8 mouse cellular contexts compared by ENCODE assay signal in the genomic region with DNA sequence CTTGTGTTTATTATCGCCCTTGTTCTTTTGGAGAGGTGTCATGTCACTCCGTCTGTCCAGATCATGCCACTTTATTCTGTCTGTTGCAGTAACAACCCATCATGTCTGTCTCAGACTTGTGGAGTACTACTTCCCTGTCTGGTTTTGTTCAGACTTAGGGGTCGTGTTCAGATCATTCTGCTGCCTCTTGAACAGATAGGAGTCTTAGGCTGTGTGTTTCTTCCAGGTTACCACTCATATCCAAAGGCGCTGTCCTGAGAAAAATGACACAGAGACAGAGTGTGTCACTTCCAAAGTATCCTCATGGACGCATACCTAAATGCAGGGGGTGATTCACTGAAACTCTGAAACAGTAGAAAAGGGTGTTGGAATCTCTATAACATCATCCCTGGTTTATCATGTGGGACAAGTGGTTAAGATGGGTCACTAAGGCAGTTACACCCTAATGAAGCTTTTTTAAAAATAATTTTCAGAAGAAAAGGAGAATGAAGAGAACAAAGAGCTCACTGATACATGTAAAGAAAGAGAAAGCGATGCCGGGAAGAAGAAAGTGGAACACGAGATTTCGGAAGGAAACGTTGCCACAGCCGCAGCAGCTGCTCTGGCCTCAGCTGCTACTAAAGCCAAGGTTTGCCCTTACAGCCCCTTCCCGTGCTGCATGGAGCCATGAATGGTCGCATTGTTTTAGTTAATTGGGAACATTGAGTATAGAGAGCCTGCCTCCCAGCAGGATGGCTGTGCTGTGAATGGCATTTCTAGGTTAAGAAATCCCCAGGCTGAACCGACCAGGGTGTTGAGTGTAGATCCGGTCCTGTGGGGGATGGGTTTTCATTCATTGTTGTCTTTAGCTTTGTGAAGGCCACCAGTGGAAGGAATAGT. TPM values are rescaled to one million over a fixed set of nuclear protein-coding genes. Genes with fewer than 3 reads are reported as not detected.
DNase-seq lines count a peak whose midpoint lies in the region; ATAC-seq and TF ChIP-seq lines count a peak whose summit lies in the region.

No protein-coding gene starts in this region.

- no peak for TF ChIP-seq CTCF in forebrain, postnatal 0 days (IDR thresholded peaks at IDR 0.05; ENCODE audit: low read depth)

- no peak for ATAC-seq in heart, embryonic 13.5 days (ENCODE audit: extremely low read depth, insufficient number of reproducible peaks, low FRiP score, low TSS enrichment)
- peak; percentile 94 for ATAC-seq in forebrain, postnatal 0 days
- peak; percentile 97 for ATAC-seq in neural tube, embryonic 13.5 days (ENCODE audit: low read depth)
- ATAC-seq in erythroblast, adult 5-6 weeks (replicated peaks; ENCODE audit: low FRiP score, poor library complexity, severe bottlenecking): no peak

- H3K36me3 ChIP-seq in heart, embryonic 13.5 days: peaks cover 86% of the 10 kb centered on the region
- H3K36me3 ChIP-seq in forebrain, postnatal 0 days (ENCODE audit: insufficient read depth): peaks cover 67% of the 10 kb centered on the region
- H3K36me3 ChIP-seq in neural tube, embryonic 13.5 days: peaks cover 79% of the 10 kb centered on the region

- H3K4me2 ChIP-seq in heart, embryonic 13.5 days: no peak overlapping the region
- no peak overlapping the region for H3K4me2 ChIP-seq in forebrain, postnatal 0 days (ENCODE audit: low read depth)
- no peak overlapping the region for H3K4me2 ChIP-seq in neural tube, embryonic 13.5 days

- H3K9ac ChIP-seq in heart, embryonic 13.5 days: 0 out of 2 replicates have a peak overlapping the region, but pooled peaks have one; percentile 11
- H3K9ac ChIP-seq in forebrain, postnatal 0 days: peak overlapping the region; percentile 33
- H3K9ac ChIP-seq in neural tube, embryonic 13.5 days: no peak overlapping the region

- H3K4me1 ChIP-seq in heart, embryonic 13.5 days: peaks cover 15% of the 10 kb centered on the region
- peaks cover 12% of the 10 kb centered on the region; the same call in 1 of the 2 replicates for H3K4me1 ChIP-seq in forebrain, postnatal 0 days (ENCODE audit: insufficient read depth)
- peaks cover 23% of the 10 kb centered on the region for H3K4me1 ChIP-seq in neural tube, embryonic 13.5 days (replicated peaks)

- no peak overlapping the region for H3K4me3 ChIP-seq in heart, embryonic 13.5 days
- no peak overlapping the region for H3K4me3 ChIP-seq in forebrain, postnatal 0 days (ENCODE audit: low read depth, low read length)
- no peak overlapping the region for H3K4me3 ChIP-seq in neural tube, embryonic 13.5 days

- no peaks in the 10 kb centered on the region for H3K9me3 ChIP-seq in heart, embryonic 13.5 days
- H3K9me3 ChIP-seq in forebrain, postnatal 0 days (ENCODE audit: low read length): no peaks in the 10 kb centered on the region
- no peaks in the 10 kb centered on the region for H3K9me3 ChIP-seq in neural tube, embryonic 13.5 days

- no peak for DNase-seq in heart, postnatal 4 days
- DNase-seq in forebrain, postnatal 0 days: peak; percentile 80
- DNase-seq in left cerebral cortex, adult 18-20 months (ENCODE audit: low spot score in 2 of 2): peak; percentile 24 to 48
- no peak for DNase-seq in thymus, adult 18-20 months
- DNase-seq in gastrocnemius, adult 18-20 months (ENCODE audit: low spot score): no peak

- no peaks in the 10 kb centered on the region for H3K27me3 ChIP-seq in heart, embryonic 13.5 days (replicated peaks)
- H3K27me3 ChIP-seq in forebrain, postnatal 0 days (ENCODE audit: insufficient read depth, low read length): no peaks in the 10 kb centered on the region
- no peaks in the 10 kb centered on the region for H3K27me3 ChIP-seq in neural tube, embryonic 13.5 days

- peak overlapping the region; percentile 30 for H3K27ac ChIP-seq in heart, embryonic 13.5 days (replicated peaks)
- H3K27ac ChIP-seq in forebrain, postnatal 0 days (ENCODE audit: low read depth, low read length): peak overlapping the region; percentile 88
- peak overlapping the region; percentile 83 for H3K27ac ChIP-seq in neural tube, embryonic 13.5 days (replicated peaks)

- WGBS in heart, embryonic 13.5 days: 63% methylated on average over 15 of the region's 15 CpGs
- WGBS in forebrain, postnatal 0 days: 7% methylated on average over 15 of the region's 15 CpGs
- WGBS in neural tube, embryonic 13.5 days: 25% methylated on average over 15 of the region's 15 CpGs

RNA-seq across cellular contexts. Expression of a gene that starts 37.8 kb away (rescaled TPM):
- polyA plus RNA-seq in heart, embryonic 13.5 days (2015; fragmentation: Nextera tagmentation; extraction: Ambion mirVana): 2.3 and 2.7 TPM in 2 replicates
- 1 to 10 TPM; 1.9 TPM for total RNA-seq in heart, postnatal 4 days (2021)
- 365 and 387 TPM in 2 replicates for total RNA-seq in forebrain, postnatal 0 days (2014; rRNA removed)
- 234 and 280 TPM in 2 replicates for polyA plus RNA-seq in forebrain, postnatal 0 days (2015; fragmentation: Nextera tagmentation; extraction: Ambion mirVana)
- 100 to 1,000 TPM; 365 to 384 TPM for total RNA-seq in left cerebral cortex, adult 18-20 months (2021)
- 66.5 and 71.1 TPM in 2 replicates for polyA plus RNA-seq in neural tube, embryonic 13.5 days (2015; fragmentation: Nextera tagmentation; extraction: Ambion mirVana)
- not detected in 2 replicates for total RNA-seq in erythroblast, adult 5-6 weeks (2015; ENCODE audit: low replicate concordance)
- 0.17 and 0.70 TPM in 2 replicates for total RNA-seq in erythroblast, adult 5-6 weeks (2017; ENCODE audit: low replicate concordance)
- total RNA-seq in gastrocnemius, adult 18-20 months (2021): under 1 TPM; 0.23 to 0.24 TPM

Comparison
In these comparisons a context has a peak if more than half of its experiments do, and no peak if none do; other contexts are left out.
1. ATAC-seq: peak in forebrain, postnatal 0 days (single experiment) and neural tube, embryonic 13.5 days (single experiment); none in heart, embryonic 13.5 days (single experiment) and erythroblast, adult 5-6 weeks (single experiment).
2. H3K27ac ChIP-seq: peak in every context shown above with its lines; median percentile 88 in forebrain, postnatal 0 days; 83 in neural tube, embryonic 13.5 days; 30 in heart, embryonic 13.5 days.
3. DNase-seq: peak in forebrain, postnatal 0 days (single experiment) and left cerebral cortex, adult 18-20 months (2 of 2); none in heart, postnatal 4 days (single experiment), thymus, adult 18-20 months (0 of 2) and gastrocnemius, adult 18-20 months (single experiment).
4. RNA of a gene that starts 37.8 kb away (total RNA-seq): 365 to 384 TPM in left cerebral cortex, adult 18-20 months and 365 to 387 TPM in forebrain, postnatal 0 days; 1.9 TPM in heart, postnatal 4 days, 0.23 to 0.24 TPM in gastrocnemius, adult 18-20 months and 0.17 to 0.70 TPM in erythroblast, adult 5-6 weeks; every median in the first group is over 100 times any median in the second.